Mouse (Mus musculus): Measurements from ENCODE around the gene Snx29. TPM values are rescaled to one million over a fixed set of nuclear protein-coding genes. Genes with fewer than 3 reads are reported as not detected.
A peak's percentile ranks its signal among the peaks of the same experiment; 100 is the strongest.
"Not testable (repeated sequence)": the region's sequence is repeated elsewhere in the genome, so short reads cannot be mapped to it uniquely, and the experiment has no call there.

Gene Snx29
- total RNA-seq (2015) (6.2 and 7.1 TPM in 2 replicates), total RNA-seq (2017) (4.7 and 6.3 TPM in 2 replicates)

GRCm38 (mm10) chr16:11322409-11323323 is at the start of gene Snx29:
Gene Snx29 (plus strand): TSS chr16:11322908.
- ATAC-seq (ENCODE audit: poor library complexity, severe bottlenecking), result peak; percentile 98

GRCm38 (mm10) chr16:11276888-11277287 is 45.8 kb upstream of the Snx29 start:
- no peak for ATAC-seq (ENCODE audit: poor library complexity, severe bottlenecking)

GRCm38 (mm10) chr16:11278778-11279177 is 43.9 kb upstream of the Snx29 start:
- no peak for ATAC-seq (ENCODE audit: poor library complexity, severe bottlenecking)

- no peak for ATAC-seq (ENCODE audit: poor library complexity, severe bottlenecking)
Measured at GRCm38 (mm10) chr16:11282655-11283232, 40.0 kb upstream of the Snx29 start.

- ATAC-seq (ENCODE audit: poor library complexity, severe bottlenecking), result peak; percentile 43; the same call in 1 of the 2 replicates
Measured at GRCm38 (mm10) chr16:11284881-11285280, 37.8 kb upstream of the Snx29 start.

- no peak for ATAC-seq (ENCODE audit: poor library complexity, severe bottlenecking)
Measured at GRCm38 (mm10) chr16:11285949-11286348, 36.8 kb upstream of the Snx29 start.

GRCm38 (mm10) chr16:11288873-11289272 is 33.8 kb upstream of the Snx29 start:
- not testable (repeated sequence) for ATAC-seq (ENCODE audit: poor library complexity, severe bottlenecking)

- not testable (repeated sequence) for ATAC-seq (ENCODE audit: poor library complexity, severe bottlenecking)
Measured at GRCm38 (mm10) chr16:11295583-11295982, 27.1 kb upstream of the Snx29 start.

GRCm38 (mm10) chr16:11297700-11298099 is 25.0 kb upstream of the Snx29 start:
- ATAC-seq (ENCODE audit: poor library complexity, severe bottlenecking), result not testable (repeated sequence)

GRCm38 (mm10) chr16:11303741-11304140 is 19.0 kb upstream of the Snx29 start:
- no peak for ATAC-seq (ENCODE audit: poor library complexity, severe bottlenecking)

- no peak for ATAC-seq (ENCODE audit: poor library complexity, severe bottlenecking)
Measured at GRCm38 (mm10) chr16:11305531-11305930, 17.2 kb upstream of the Snx29 start.

GRCm38 (mm10) chr16:11313512-11313911 is 9.2 kb upstream of the Snx29 start, which contains the start of gene Tnfrsf17:
Gene Tnfrsf17 (plus strand): TSS chr16:11313812.
- no peak for ATAC-seq (ENCODE audit: poor library complexity, severe bottlenecking)

- ATAC-seq (ENCODE audit: poor library complexity, severe bottlenecking), result no peak
Measured at GRCm38 (mm10) chr16:11315786-11316320, 6.9 kb upstream of the Snx29 start.

GRCm38 (mm10) chr16:11316748-11317147 is 6.0 kb upstream of the Snx29 start:
- ATAC-seq (ENCODE audit: poor library complexity, severe bottlenecking), result no peak

GRCm38 (mm10) chr16:11317324-11317723 is 5.4 kb upstream of the Snx29 start:
- ATAC-seq (ENCODE audit: poor library complexity, severe bottlenecking), result peak; percentile 72

GRCm38 (mm10) chr16:11323324-11324051 is 780 bp downstream of the Snx29 start:
- peak; percentile 57 for ATAC-seq (ENCODE audit: poor library complexity, severe bottlenecking)

- ATAC-seq (ENCODE audit: poor library complexity, severe bottlenecking), result no peak
Measured at GRCm38 (mm10) chr16:11330081-11330800, 7.5 kb downstream of the Snx29 start.

GRCm38 (mm10) chr16:11331030-11331429 is 8.3 kb downstream of the Snx29 start:
- no peak for ATAC-seq (ENCODE audit: poor library complexity, severe bottlenecking)

GRCm38 (mm10) chr16:11343292-11343815 is 20.6 kb downstream of the Snx29 start:
- peak; percentile 99 for ATAC-seq (ENCODE audit: poor library complexity, severe bottlenecking)

- ATAC-seq (ENCODE audit: poor library complexity, severe bottlenecking), result no peak
Measured at GRCm38 (mm10) chr16:11351903-11352302, 29.2 kb downstream of the Snx29 start.

All from megakaryocyte, adult 5-6 weeks (primary cell).